Mouse (Mus musculus): ENCODE measurements around the gene Gm12845.

GRCm38 (mm10) chr4:117676903-117677302 is 47.3 kb upstream of the Gm12845 start:
- TF ChIP-seq E2F4 (IDR thresholded peaks at IDR 0.05; ENCODE audit: insufficient read depth) (no peak), POLR2A (IDR thresholded peaks at IDR 0.05; ENCODE audit: insufficient read length, low read depth) (no peak), MAX (IDR thresholded peaks at IDR 0.05; ENCODE audit: low read depth) (no peak), POLR2AphosphoS2 (IDR thresholded peaks at IDR 0.05; ENCODE audit: insufficient read length, low read depth) (peak; percentile 39), TCF12 (IDR thresholded peaks at IDR 0.05; ENCODE audit: insufficient read depth, poor library complexity, severe bottlenecking) (no peak), USF1 (IDR thresholded peaks at IDR 0.05; ENCODE audit: low read depth) (no peak), CEBPB (IDR thresholded peaks at IDR 0.05; ENCODE audit: insufficient read depth, poor library complexity, severe bottlenecking) (no peak), SRF (IDR thresholded peaks at IDR 0.05; ENCODE audit: control insufficient read depth, insufficient read length, low read depth) (no peak), TCF3 (IDR thresholded peaks at IDR 0.05; ENCODE audit: insufficient read length, low read depth) (no peak)
